Mouse (Mus musculus) thymus, adult 2 months (tissue): ENCODE data around the gene Gm47841. TPM values are rescaled to one million over a fixed set of nuclear protein-coding genes. Genes with fewer than 3 reads are reported as not detected.

Source experiments
- DNase-seq: peaks from one replicate; pipeline ENCODE4 v3.0.0; 2021
- H3K27ac ChIP-seq: fragments of 200-500 bp; 2 replicates; pipeline ENCODE4 v1.5.1; 2012; ENCODE audit warnings: low read length, control low read depth; ENCODE audit not compliant: control insufficient read depth, insufficient read depth
- H3K27me3 ChIP-seq: fragments of 200-500 bp; 2 replicates; pipeline ENCODE4 v1.6.1; 2012; ENCODE audit warnings: mild to moderate bottlenecking, low read length, moderate library complexity, mixed read lengths; ENCODE audit not compliant: control insufficient read depth, insufficient read depth
- H3K36me3 ChIP-seq: fragments of 200-500 bp; 2 replicates; pipeline ENCODE4 v1.6.1; 2012; ENCODE audit warnings: mild to moderate bottlenecking, low read length, moderate library complexity; ENCODE audit not compliant: control insufficient read depth, insufficient read depth
- H3K4me1 ChIP-seq: fragments of 200-500 bp; replicated peaks from 2 replicates; pipeline ENCODE4 v1.6.1; 2012; ENCODE audit warnings: low read length; ENCODE audit not compliant: control insufficient read depth, insufficient read depth
- H3K4me3 ChIP-seq: fragments of 200-500 bp; 2 replicates; pipeline ENCODE4 v1.5.1; 2012; ENCODE audit warnings: mild to moderate bottlenecking, low read length, control low read depth, moderate library complexity; ENCODE audit not compliant: control insufficient read depth, insufficient read depth
- CTCF ChIP-seq: fragments of 200-500 bp; IDR thresholded peaks from 2 replicates; pipeline ENCODE4 v1.5.1; 2012; ENCODE audit warnings: mild to moderate bottlenecking, control low read depth, low read length, moderate library complexity, borderline replicate concordance; ENCODE audit not compliant: control insufficient read depth, poor library complexity, insufficient read depth; ENCODE audit errors: extremely low read depth
- POLR2A ChIP-seq: fragments of 200-500 bp; IDR thresholded peaks from 2 replicates; pipeline ENCODE4 v1.6.1; 2012; ENCODE audit warnings: mild to moderate bottlenecking, low read length, control low read depth, moderate library complexity; ENCODE audit not compliant: control insufficient read depth, poor library complexity, insufficient read depth; ENCODE audit errors: extremely low read depth
- WGBS: fragments of 180-500 bp; shearing (Covaris S2); methylation state at CpG from one replicate; pipeline ENCODE4 v1.1.7; 2018; 5-methylcytosine and 5-hydroxymethylcytosine counted together
- polyA plus RNA-seq: library from polyadenylated mRNA; depleted of rRNA; stranded (reverse); fragments of >200 nt; gene quantifications from 2 replicates; pipeline ENCODE4 v1.2.3, GENCODE M21; 2012

Gene Gm47841
- polyA plus RNA-seq, 1 experiment, result not detected

DNA sequence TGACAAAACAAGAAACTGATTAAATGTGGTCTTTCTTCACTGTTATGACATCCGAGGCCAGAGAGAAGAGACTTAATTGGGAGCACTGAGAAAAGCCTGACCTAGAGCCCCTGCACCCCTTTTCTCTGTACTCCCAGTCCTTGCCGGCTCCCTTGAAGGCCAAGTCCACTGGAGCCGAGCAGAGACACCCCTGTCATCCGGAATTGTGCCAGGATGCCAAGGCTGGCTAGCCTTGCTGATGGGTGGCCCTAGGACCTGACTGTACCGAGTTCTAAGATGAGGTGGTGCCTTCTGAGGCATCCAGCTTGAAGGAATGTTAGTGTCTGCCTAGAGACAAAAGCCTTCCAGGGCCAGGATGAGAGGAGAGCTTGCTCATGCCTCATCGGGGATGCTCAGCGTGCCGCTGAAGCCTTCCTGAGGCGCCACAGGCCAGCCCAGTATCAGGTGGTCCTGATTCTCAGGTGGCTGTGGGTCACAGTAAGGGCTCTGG lies 32.9 kb upstream of the Gm47841 start:
- H3K27me3 ChIP-seq, result peaks cover 14% of the 10 kb centered on the region
- no peak for DNase-seq
- H3K36me3 ChIP-seq, result no peaks in the 10 kb centered on the region
- no peak overlapping the region for H3K27ac ChIP-seq
- TF ChIP-seq POLR2A, result no peak
- TF ChIP-seq CTCF, result no peak
- 92% methylated on average over 9 of the region's 9 CpGs for WGBS
- no peak overlapping the region for H3K4me3 ChIP-seq
- no peaks in the 10 kb centered on the region for H3K4me1 ChIP-seq

DNA sequence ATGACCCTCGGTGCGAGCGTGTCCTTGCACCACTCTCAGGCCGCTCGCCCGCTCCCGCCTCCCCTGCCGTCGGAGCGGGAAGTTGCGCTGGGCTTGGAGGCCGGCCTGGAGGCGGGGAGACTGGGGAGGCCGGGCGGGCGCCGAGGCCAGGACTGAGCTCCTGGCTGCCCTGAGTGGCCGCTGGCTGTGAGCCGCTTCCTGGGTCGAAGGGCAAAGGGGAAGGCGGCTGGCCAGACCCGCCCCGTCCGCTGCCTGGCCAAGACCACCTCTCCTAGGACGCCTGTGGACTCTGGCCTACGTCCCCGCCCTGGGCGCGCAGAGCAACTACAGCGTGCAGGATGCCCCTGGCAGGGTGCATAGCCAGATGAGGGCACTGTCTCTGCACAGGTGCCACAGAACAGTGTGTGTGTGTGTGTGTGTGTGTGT lies 31.5 kb upstream of the Gm47841 start:
- TF ChIP-seq CTCF (no peak), POLR2A (no peak)
- Histone ChIP-seq H3K4me1 (no peaks in the 10 kb centered on the region), H3K36me3 (no peaks in the 10 kb centered on the region), H3K27me3 (peaks cover 14% of the 10 kb centered on the region), H3K27ac (no peak overlapping the region), H3K4me3 (peak overlapping the region; percentile 38)
- 10% methylated on average over 30 of the region's 30 CpGs for WGBS
- DNase-seq, result no peak

DNA sequence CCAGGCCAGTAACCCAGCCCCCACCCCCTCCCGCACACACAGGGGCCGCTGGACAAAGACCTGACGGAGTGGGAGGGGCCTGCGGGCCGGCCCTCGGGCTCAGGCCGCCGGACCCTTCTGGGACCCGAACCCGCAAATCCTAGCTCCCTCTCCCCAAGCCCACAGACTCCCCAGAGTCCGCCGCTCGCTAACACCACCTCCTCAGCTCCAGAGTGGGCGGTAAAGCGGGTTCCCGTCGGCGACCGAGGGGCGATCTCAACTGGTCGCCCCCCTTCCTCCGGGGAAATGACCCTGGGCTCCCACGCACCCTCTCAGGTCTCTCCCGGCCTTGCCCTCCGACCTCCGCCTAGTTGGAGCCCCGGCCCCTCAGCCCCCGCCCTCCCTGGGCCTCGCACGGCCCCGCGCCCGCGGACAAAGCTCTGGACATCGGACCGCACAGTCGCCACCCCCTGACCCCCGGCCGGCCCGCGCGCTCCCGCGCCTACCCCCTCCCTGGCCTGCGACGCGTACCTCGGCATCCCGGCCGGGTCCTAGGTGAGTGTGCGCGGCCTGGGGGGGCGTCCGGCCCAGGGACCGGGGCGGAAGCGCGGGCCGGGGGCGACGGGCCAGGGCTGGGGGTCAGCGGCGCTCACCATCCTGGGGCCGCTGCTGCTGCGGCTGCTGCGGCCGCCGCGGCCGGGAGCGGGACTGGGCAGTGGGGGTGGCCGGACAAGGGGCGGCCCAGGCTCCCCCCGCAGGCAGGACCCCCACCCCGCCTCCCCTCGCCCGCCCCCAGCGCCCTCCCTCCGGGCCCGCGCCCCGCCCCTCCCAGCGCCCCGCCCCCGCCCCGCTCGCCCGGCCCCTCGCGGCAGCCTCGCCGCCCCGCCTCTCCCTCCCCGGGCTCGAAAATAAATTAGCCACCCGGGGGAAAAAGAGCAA lies 30.9 kb upstream of the Gm47841 start, which contains the start of gene Fignl2:
TSS of gene Fignl2 (minus strand) at position 755 of the 918 bp plus-strand sequence.
- no peak for DNase-seq
- no peak within 1 kb of the TSS for H3K27ac ChIP-seq

DNA sequence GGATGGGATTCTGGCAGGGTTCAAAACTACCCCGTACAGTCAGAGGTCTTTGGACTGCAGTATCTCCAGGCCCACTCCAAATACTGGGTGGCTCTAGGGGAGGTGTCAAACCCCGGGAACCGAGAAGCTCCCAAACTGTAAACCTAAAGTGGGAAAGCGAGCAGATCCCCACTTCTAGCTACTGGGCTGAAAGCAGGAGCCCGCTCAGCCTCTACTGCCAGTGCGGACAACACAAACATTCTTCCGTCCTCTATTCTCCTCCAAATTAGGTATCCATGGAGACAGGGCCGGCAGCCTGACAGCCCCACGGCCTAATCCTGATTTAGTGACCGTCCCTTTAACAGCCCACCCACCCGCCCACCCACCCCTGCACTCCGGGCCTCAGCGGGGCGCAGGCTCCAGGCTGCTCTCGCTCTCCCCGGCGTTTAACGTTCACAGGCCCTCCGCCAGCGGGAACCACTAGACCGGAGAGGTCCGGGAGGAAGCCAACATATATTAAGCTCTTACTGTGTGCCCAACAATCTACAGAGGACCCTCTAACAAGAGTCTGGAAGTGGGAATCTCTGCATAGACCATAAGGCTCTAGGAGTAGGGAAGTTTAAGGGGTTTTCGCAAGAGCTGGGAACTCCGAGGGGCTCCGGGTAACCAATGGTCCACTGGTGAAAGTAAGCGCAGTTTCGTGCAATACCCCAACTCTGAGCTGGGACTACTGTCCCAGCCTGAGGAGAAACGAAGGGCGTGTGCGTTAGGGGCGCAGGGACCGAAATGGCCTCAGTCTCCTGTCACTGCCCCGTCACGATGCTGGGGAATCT lies 30.0 kb upstream of the Gm47841 start:
- Histone ChIP-seq H3K4me3 (no peak overlapping the region), H3K36me3 (no peaks in the 10 kb centered on the region), H3K4me1 (no peaks in the 10 kb centered on the region), H3K27ac (no peak overlapping the region), H3K27me3 (peaks cover 14% of the 10 kb centered on the region)
- 13% methylated on average over 34 of the region's 34 CpGs for WGBS
- DNase-seq, result no peak
- no peak for TF ChIP-seq POLR2A
- no peak for TF ChIP-seq CTCF

More for the DNA sequence above, 30.9 kb upstream of the Gm47841 start, which contains the start of gene Fignl2:
- Histone ChIP-seq H3K4me3 (peak within 1 kb of the TSS; percentile 38), H3K4me1 (no peaks in the 10 kb centered on the region), H3K27me3 (peaks cover 14% of the 10 kb centered on the region), H3K36me3 (no peaks in the 10 kb centered on the region)
- TF ChIP-seq CTCF, result no peak
- TF ChIP-seq POLR2A, result no peak
- WGBS, result 2% methylated on average over 83 of the region's 96 CpGs

GRCm38 (mm10) chr15:101076071-101077000 lies 29.1 kb upstream of the Gm47841 start:
- Histone ChIP-seq H3K27ac (no peak overlapping the region), H3K4me3 (no peak overlapping the region), H3K4me1 (no peaks in the 10 kb centered on the region), H3K36me3 (no peaks in the 10 kb centered on the region), H3K27me3 (peaks cover 14% of the 10 kb centered on the region)
- 31% methylated on average over 26 of the region's 26 CpGs for WGBS
- TF ChIP-seq CTCF (no peak), POLR2A (no peak)
- DNase-seq, result no peak
